Mouse (Mus musculus) MEL (cell line): Measurements from ENCODE around the gene Rab30.
A peak's percentile ranks its signal among the peaks of the same experiment; 100 is the strongest.

Experiments
- CHD1 ChIP-seq: IDR thresholded peaks from 2 replicates; pipeline ENCODE4 v1.6.1; 2012; ENCODE audit warnings: low read depth, mild to moderate bottlenecking, inconsistent platforms, low read length, improper control_type of control experiment
- CTCF ChIP-seq, 3 experiments: IDR thresholded peaks in 2 of 3; conservative IDR thresholded peaks in 1 of 3; 2 replicates each; pipeline ENCODE4 v1.5.1; 2011 to 2012; ENCODE audit warnings: low read length in 3 of 3, low read depth in 2 of 3, mild to moderate bottlenecking in 2 of 3, improper control_type of control experiment in 1 of 3, inconsistent platforms in 1 of 3, mixed read lengths in 1 of 3, moderate library complexity in 1 of 3; ENCODE audit not compliant: control insufficient read depth in 1 of 3, insufficient read depth in 1 of 3, poor library complexity in 1 of 3, severe bottlenecking in 1 of 3
- ELF1 ChIP-seq: IDR thresholded peaks from 2 replicates; pipeline ENCODE4 v1.6.1; 2014; ENCODE audit warnings: low read depth, mild to moderate bottlenecking, inconsistent platforms, low read length, improper control_type of control experiment, moderate library complexity
- GATA1 ChIP-seq: IDR thresholded peaks from 2 replicates; pipeline ENCODE4 v1.6.1; 2011; ENCODE audit warnings: low read depth, low read length, improper control_type of control experiment
- KAT2A ChIP-seq: conservative IDR thresholded peaks from 2 replicates; pipeline ENCODE4 v1.6.1; 2012; ENCODE audit warnings: low read depth, low read length, improper control_type of control experiment, inconsistent platforms
- NRF1 ChIP-seq: IDR thresholded peaks from 2 replicates; pipeline ENCODE4 v1.6.1; 2014; ENCODE audit warnings: low read depth, mild to moderate bottlenecking, inconsistent platforms, low read length, improper control_type of control experiment, moderate library complexity; ENCODE audit not compliant: poor library complexity, insufficient read depth, severe bottlenecking
- SMC3 ChIP-seq: IDR thresholded peaks from 2 replicates; pipeline ENCODE4 v1.6.1; 2011; ENCODE audit warnings: low read depth, low read length, improper control_type of control experiment

- TF ChIP-seq GATA1, result peak; percentile 84
- TF ChIP-seq SMC3, result no peak
- no peak for TF ChIP-seq CHD1
- no peak for TF ChIP-seq ELF1
- no peak for TF ChIP-seq CTCF (IDR thresholded peaks at IDR 0.05 in 2 of 3, conservative IDR thresholded peaks at IDR 0.05 in 1 of 3; ENCODE audit: control insufficient read depth in 1 of 3, insufficient read depth in 1 of 3, low read depth in 2 of 3, low read length in 3 of 3, poor library complexity in 1 of 3, severe bottlenecking in 1 of 3)
- no peak for TF ChIP-seq KAT2A
- TF ChIP-seq NRF1, result no peak
Observed at GRCm38 (mm10) chr7:92883850-92884716, 142.7 kb downstream of the Rab30 start.
